Mouse (Mus musculus): ENCODE measurements around the gene Acsl4.

Gene Acsl4

DNA sequence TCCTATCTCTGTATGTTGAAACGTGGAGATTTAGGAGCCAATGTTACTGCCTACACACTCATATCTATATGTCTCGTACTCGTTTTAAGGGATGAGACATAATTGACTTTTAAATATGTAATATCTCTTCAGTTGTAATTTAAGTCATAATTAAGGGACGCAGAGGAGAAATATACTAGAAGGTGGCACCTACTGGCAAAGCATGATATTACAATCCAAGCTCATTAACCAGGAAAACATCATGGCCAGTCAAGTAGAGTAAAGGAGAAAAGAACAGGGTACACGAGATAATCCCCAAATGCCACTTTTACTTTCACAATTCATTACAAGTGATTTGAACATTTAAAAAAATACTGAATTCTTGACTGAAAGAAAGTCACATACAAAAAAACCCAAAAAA lies 31.9 kb downstream of the Acsl4 start:
- DNase-seq (ENCODE audit: low read depth) = no peak

DNA sequence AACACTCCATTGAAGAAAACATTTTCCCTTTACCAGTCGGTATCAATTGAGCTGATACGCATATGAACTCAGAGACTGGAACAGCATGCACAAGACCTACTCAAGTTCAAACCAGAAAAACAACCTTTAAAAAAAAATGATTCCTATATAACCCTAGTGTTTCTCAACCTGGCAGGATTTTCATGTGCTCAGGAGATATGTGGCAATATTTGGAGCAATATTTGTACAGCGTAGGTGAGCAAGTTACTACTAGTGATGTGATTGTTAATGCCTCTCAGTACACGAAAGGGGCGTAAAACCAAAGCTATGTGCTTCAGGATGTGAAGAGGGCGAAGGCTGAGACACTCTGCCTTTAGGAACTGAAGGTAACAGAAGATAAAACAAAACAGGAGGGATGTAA lies 54.1 kb downstream of the Acsl4 start:
- no peak for DNase-seq (ENCODE audit: low read depth)

- no peak for DNase-seq (ENCODE audit: low read depth)
These were observed 54.8 kb downstream of the Acsl4 start for GRCm38 (mm10) chrX:142335502-142335901.

GRCm38 (mm10) chrX:142325760-142326159 lies 64.6 kb downstream of the Acsl4 start:
- no peak for DNase-seq (ENCODE audit: low read depth)

DNA sequence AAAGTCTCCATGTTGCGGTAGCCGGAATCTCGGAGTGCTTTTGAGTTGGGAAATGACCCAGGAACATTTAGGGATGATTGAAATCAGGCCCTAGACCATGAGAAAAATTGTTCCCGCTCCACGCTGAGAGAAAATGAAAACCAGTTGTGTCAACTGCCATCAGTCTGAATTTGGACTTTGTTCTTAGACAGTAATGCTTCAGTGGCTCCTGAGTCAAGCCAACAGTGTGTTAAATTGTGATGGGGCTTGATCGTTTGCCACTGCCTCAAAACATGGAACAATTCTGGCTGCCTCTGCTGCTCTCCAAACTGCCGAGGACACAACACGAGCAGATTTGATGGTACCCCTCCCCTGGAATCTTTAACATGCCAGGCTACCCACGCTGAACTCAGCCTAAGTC lies 74.2 kb downstream of the Acsl4 start:
- DNase-seq (ENCODE audit: low read depth) = peak; percentile 29

GRCm38 (mm10) chrX:142315270-142315669 lies 75.1 kb downstream of the Acsl4 start:
- DNase-seq (ENCODE audit: low read depth) = no peak

GRCm38 (mm10) chrX:142314307-142315024 lies 75.9 kb downstream of the Acsl4 start:
- DNase-seq (ENCODE audit: low read depth) = peak; percentile 22

GRCm38 (mm10) chrX:142310431-142310830 lies 79.9 kb downstream of the Acsl4 start:
- DNase-seq (ENCODE audit: low read depth) = no peak

- no peak for DNase-seq (ENCODE audit: low read depth)
These were observed 84.3 kb downstream of the Acsl4 start, which contains the start of gene Kcne1l for GRCm38 (mm10) chrX:142305869-142306581. Kcne1l (minus strand) TSS chrX:142306294.

DNA sequence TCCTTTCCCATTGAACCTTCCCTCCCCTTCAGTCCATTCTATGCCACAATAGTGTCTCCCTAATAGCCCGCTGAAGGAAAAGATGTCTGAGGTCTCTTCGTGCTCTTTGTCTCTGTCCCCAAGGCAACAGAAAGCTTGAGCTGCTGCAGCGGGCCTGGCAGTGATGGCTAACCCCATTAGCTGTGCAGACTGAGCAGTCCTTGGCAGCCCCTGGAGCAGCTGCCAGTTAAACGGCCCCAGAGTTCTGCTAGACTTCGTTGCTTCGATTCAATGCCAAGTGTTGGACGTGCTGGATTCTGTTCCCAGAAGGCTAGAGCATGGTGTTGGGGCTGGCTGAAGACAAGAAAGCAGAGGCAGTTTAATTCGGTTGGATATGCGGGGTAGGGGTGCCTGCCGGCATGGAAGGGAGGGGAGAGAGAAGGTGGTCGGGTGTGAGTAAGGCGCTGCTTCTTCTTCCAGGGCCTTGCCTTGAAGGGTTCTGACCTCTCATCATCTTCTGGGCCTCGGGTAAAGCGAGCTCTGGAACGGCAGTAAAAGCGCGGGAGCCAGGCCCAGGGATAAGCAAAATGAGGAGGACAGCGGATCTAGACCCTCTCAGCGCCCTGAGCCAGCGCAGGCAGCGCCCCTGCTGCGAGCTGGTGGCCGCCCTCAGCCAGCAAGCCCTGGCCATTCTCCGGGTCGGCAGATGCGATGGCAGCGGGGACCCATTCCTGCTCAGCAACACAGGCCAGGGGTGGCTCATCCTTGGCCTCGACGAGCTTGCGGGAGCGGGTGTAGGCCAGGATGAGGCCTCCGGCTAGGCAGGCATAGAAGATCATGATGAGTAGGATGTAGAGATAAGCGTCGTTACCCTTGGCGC lies 85.1 kb downstream of the Acsl4 start:
- no peak for DNase-seq (ENCODE audit: low read depth)

GRCm38 (mm10) chrX:142304592-142304991 lies 85.7 kb downstream of the Acsl4 start:
- no peak for DNase-seq (ENCODE audit: low read depth)

GRCm38 (mm10) chrX:142303456-142303855 lies 86.9 kb downstream of the Acsl4 start:
- DNase-seq (ENCODE audit: low read depth) = no peak

- no peak for DNase-seq (ENCODE audit: low read depth)
These were observed 104.4 kb downstream of the Acsl4 start for GRCm38 (mm10) chrX:142285905-142286304.

GRCm38 (mm10) chrX:142276573-142276972 lies 113.8 kb downstream of the Acsl4 start:
- DNase-seq (ENCODE audit: low read depth) = no peak

GRCm38 (mm10) chrX:142276031-142276430 lies 114.3 kb downstream of the Acsl4 start:
- no peak for DNase-seq (ENCODE audit: low read depth)
